Mouse (Mus musculus) liver, adult 2 months (tissue): ENCODE results near the gene Endod1.

Source experiments
- CTCF ChIP-seq: fragments of 200-500 bp; IDR thresholded peaks from 2 replicates; pipeline ENCODE4 v1.5.1; 2011; ENCODE audit warnings: low read depth, low read length, control low read depth
- POLR2A ChIP-seq: fragments of 200-500 bp; IDR thresholded peaks from 2 replicates; pipeline ENCODE4 v1.6.1; 2011; ENCODE audit warnings: low read length, control low read depth; ENCODE audit not compliant: insufficient read depth; ENCODE audit errors: extremely low read depth

GRCm38 (mm10) chr9:14304262-14304968 is 76.9 kb downstream of the Endod1 start:
- TF ChIP-seq CTCF (no peak), POLR2A (no peak)
